Mouse (Mus musculus): ENCODE results near the gene Kcnd2. TPM values are rescaled to one million over a fixed set of nuclear protein-coding genes. Genes with fewer than 3 reads are reported as not detected.

Gene Kcnd2
- polyA plus RNA-seq, 1 experiment from 2014 or later: 1.5 TPM

GRCm38 (mm10) chr6:21488536-21488935 lies 273.2 kb downstream of the Kcnd2 start:
- Histone ChIP-seq H3K4me1 (ENCODE audit: control insufficient read depth, insufficient read depth, low read length) (no peaks in the 10 kb centered on the region), H3K27me3 (ENCODE audit: control insufficient read depth, insufficient read depth, low read length) (no peaks in the 10 kb centered on the region), H3K36me3 (ENCODE audit: control insufficient read depth, insufficient read depth) (no peaks in the 10 kb centered on the region), H3K4me2 (ENCODE audit: low read depth, low read length) (no peak overlapping the region), H3K27ac (ENCODE audit: low read length) (no peak overlapping the region), H3K4me3 (ENCODE audit: low read length) (no peak overlapping the region), H3K9ac (ENCODE audit: low read length) (no peak overlapping the region), H3K9me3 (replicated peaks; ENCODE audit: control insufficient read depth, low read length) (peaks cover 5% of the 10 kb centered on the region; the same call in 1 of the 2 replicates)
- no peak for ATAC-seq (replicated peaks; ENCODE audit: extremely low read depth, insufficient read depth, low FRiP score)
- 82% methylated on average over 2 of the region's 2 CpGs for WGBS

- no peak overlapping the region for H3K4me2 ChIP-seq (ENCODE audit: low read depth, low read length)
- ATAC-seq (replicated peaks; ENCODE audit: extremely low read depth, insufficient read depth, low FRiP score): no peak
- H3K27me3 ChIP-seq (ENCODE audit: control insufficient read depth, insufficient read depth, low read length): no peaks in the 10 kb centered on the region
- no peaks in the 10 kb centered on the region for H3K4me1 ChIP-seq (ENCODE audit: control insufficient read depth, insufficient read depth, low read length)
- H3K9ac ChIP-seq (ENCODE audit: low read length): no peak overlapping the region
- no peak overlapping the region for H3K27ac ChIP-seq (ENCODE audit: low read length)
- no peaks in the 10 kb centered on the region for H3K36me3 ChIP-seq (ENCODE audit: control insufficient read depth, insufficient read depth)
- H3K4me3 ChIP-seq (ENCODE audit: low read length): no peak overlapping the region
- no peaks in the 10 kb centered on the region for H3K9me3 ChIP-seq (replicated peaks; ENCODE audit: control insufficient read depth, low read length)
- 73% methylated on average over 1 of the region's 1 CpGs for WGBS
Measured at GRCm38 (mm10) chr6:21502921-21503320, 287.6 kb downstream of the Kcnd2 start.

- no peak overlapping the region for H3K9ac ChIP-seq (ENCODE audit: low read length)
- no peaks in the 10 kb centered on the region for H3K9me3 ChIP-seq (replicated peaks; ENCODE audit: control insufficient read depth, low read length)
- no peak overlapping the region for H3K4me3 ChIP-seq (ENCODE audit: low read length)
- no peak overlapping the region for H3K27ac ChIP-seq (ENCODE audit: low read length)
- no peaks in the 10 kb centered on the region for H3K36me3 ChIP-seq (ENCODE audit: control insufficient read depth, insufficient read depth)
- no peak overlapping the region for H3K4me2 ChIP-seq (ENCODE audit: low read depth, low read length)
- WGBS: 77% methylated on average over 3 of the region's 3 CpGs
- ATAC-seq (replicated peaks; ENCODE audit: extremely low read depth, insufficient read depth, low FRiP score): no peak
- no peaks in the 10 kb centered on the region for H3K27me3 ChIP-seq (ENCODE audit: control insufficient read depth, insufficient read depth, low read length)
- H3K4me1 ChIP-seq (ENCODE audit: control insufficient read depth, insufficient read depth, low read length): no peaks in the 10 kb centered on the region
Measured at GRCm38 (mm10) chr6:21510621-21511239, 295.4 kb downstream of the Kcnd2 start.

GRCm38 (mm10) chr6:21520351-21520750 lies 305.0 kb downstream of the Kcnd2 start:
- H3K27ac ChIP-seq (ENCODE audit: low read length): no peak overlapping the region
- no peaks in the 10 kb centered on the region for H3K27me3 ChIP-seq (ENCODE audit: control insufficient read depth, insufficient read depth, low read length)
- H3K4me1 ChIP-seq (ENCODE audit: control insufficient read depth, insufficient read depth, low read length): no peaks in the 10 kb centered on the region
- no peak overlapping the region for H3K9ac ChIP-seq (ENCODE audit: low read length)
- WGBS: 11% methylated on average over 1 of the region's 1 CpGs
- H3K4me2 ChIP-seq (ENCODE audit: low read depth, low read length): no peak overlapping the region
- no peak overlapping the region for H3K4me3 ChIP-seq (ENCODE audit: low read length)
- no peaks in the 10 kb centered on the region for H3K9me3 ChIP-seq (replicated peaks; ENCODE audit: control insufficient read depth, low read length)
- no peak for ATAC-seq (replicated peaks; ENCODE audit: extremely low read depth, insufficient read depth, low FRiP score)
- H3K36me3 ChIP-seq (ENCODE audit: control insufficient read depth, insufficient read depth): no peaks in the 10 kb centered on the region

DNA sequence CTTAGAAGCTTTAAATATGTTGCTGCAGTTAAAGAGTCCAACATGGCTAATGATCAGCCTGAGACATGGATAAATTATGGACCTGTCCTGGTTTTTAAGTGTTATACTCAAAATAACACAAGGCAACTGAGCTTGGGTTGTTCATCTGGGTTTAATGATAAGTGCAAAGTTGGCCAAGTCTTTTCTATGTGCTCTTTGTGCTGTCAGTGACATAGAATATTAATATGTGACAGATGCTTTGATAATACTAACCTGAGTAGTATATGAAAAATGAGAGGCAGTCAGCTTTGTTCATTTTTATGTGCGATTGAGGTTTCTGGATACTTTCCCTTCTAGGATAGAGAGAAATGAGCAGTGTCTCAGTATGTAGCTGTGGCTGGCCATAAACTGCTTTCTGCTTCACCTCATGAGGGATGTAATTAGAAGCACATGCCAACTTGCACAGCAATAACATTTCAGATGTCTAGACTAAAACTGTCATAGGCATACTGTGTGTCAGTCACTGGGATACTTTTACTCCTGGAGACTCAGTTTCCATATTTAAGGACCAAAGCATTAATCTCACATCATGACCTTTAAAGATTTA lies 312.3 kb downstream of the Kcnd2 start:
- 77% methylated on average over 1 of the region's 1 CpGs for WGBS
- Histone ChIP-seq H3K27ac (ENCODE audit: low read length) (no peak overlapping the region), H3K36me3 (ENCODE audit: control insufficient read depth, insufficient read depth) (no peaks in the 10 kb centered on the region), H3K4me3 (ENCODE audit: low read length) (no peak overlapping the region), H3K4me2 (ENCODE audit: low read depth, low read length) (no peak overlapping the region), H3K9me3 (replicated peaks; ENCODE audit: control insufficient read depth, low read length) (no peaks in the 10 kb centered on the region), H3K4me1 (ENCODE audit: control insufficient read depth, insufficient read depth, low read length) (no peaks in the 10 kb centered on the region), H3K27me3 (ENCODE audit: control insufficient read depth, insufficient read depth, low read length) (no peaks in the 10 kb centered on the region), H3K9ac (ENCODE audit: low read length) (no peak overlapping the region)
- no peak for ATAC-seq (replicated peaks; ENCODE audit: extremely low read depth, insufficient read depth, low FRiP score)

DNA sequence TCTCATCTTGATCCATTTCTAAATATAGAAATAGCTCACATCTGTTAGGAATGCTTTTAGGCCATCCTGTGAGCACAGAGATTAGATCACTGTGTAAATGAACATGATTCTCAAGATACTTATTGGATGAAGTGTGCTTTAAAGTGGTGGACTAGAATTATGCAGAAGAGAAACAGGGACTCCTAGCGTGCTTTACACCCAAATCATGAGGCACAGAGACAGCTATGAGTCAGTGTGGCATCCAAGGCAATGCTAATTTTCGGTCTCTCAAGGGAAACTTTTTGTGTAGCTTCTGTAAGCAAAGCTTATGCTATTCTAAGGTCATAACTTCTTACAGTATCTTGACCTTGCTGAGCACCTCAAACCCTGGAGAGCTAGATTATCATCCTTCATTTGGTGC lies 318.7 kb downstream of the Kcnd2 start:
- H3K4me1 ChIP-seq (ENCODE audit: control insufficient read depth, insufficient read depth, low read length): no peaks in the 10 kb centered on the region
- H3K9ac ChIP-seq (ENCODE audit: low read length): no peak overlapping the region
- WGBS: 63% methylated on average over 2 of the region's 2 CpGs
- H3K9me3 ChIP-seq (replicated peaks; ENCODE audit: control insufficient read depth, low read length): no peaks in the 10 kb centered on the region
- no peaks in the 10 kb centered on the region for H3K36me3 ChIP-seq (ENCODE audit: control insufficient read depth, insufficient read depth)
- H3K27me3 ChIP-seq (ENCODE audit: control insufficient read depth, insufficient read depth, low read length): no peaks in the 10 kb centered on the region
- no peak overlapping the region for H3K27ac ChIP-seq (ENCODE audit: low read length)
- no peak overlapping the region for H3K4me3 ChIP-seq (ENCODE audit: low read length)
- no peak for ATAC-seq (replicated peaks; ENCODE audit: extremely low read depth, insufficient read depth, low FRiP score)
- no peak overlapping the region for H3K4me2 ChIP-seq (ENCODE audit: low read depth, low read length)

DNA sequence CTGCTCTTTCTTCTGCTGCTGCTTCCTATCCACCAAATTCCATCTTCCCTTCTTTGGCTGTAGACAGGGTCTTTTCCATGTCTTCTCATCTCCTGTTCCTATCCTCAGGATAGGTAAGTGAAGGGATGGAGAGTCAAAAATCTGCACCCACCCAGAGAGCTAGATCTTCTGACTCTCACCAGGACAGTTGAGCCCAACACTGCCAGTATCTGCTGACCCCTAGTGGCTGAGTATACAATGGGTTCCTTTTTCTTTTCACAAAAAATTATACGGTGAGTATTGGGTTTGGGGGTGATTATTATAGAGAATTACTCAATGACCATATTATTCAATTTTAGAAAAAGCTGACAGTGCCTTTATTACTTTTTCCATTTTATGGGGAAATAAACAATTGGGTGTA lies 319.5 kb downstream of the Kcnd2 start:
- Histone ChIP-seq H3K4me3 (ENCODE audit: low read length) (no peak overlapping the region), H3K9me3 (replicated peaks; ENCODE audit: control insufficient read depth, low read length) (no peaks in the 10 kb centered on the region), H3K9ac (ENCODE audit: low read length) (no peak overlapping the region), H3K4me2 (ENCODE audit: low read depth, low read length) (no peak overlapping the region), H3K4me1 (ENCODE audit: control insufficient read depth, insufficient read depth, low read length) (no peaks in the 10 kb centered on the region), H3K27ac (ENCODE audit: low read length) (no peak overlapping the region), H3K27me3 (ENCODE audit: control insufficient read depth, insufficient read depth, low read length) (no peaks in the 10 kb centered on the region), H3K36me3 (ENCODE audit: control insufficient read depth, insufficient read depth) (no peaks in the 10 kb centered on the region)
- no peak for ATAC-seq (replicated peaks; ENCODE audit: extremely low read depth, insufficient read depth, low FRiP score)
- WGBS: 24% methylated on average over 1 of the region's 1 CpGs

- H3K9me3 ChIP-seq (replicated peaks; ENCODE audit: control insufficient read depth, low read length): no peaks in the 10 kb centered on the region
- ATAC-seq (replicated peaks; ENCODE audit: extremely low read depth, insufficient read depth, low FRiP score): no peak
- H3K4me3 ChIP-seq (ENCODE audit: low read length): no peak overlapping the region
- no peaks in the 10 kb centered on the region for H3K4me1 ChIP-seq (ENCODE audit: control insufficient read depth, insufficient read depth, low read length)
- 63% methylated on average over 9 of the region's 9 CpGs for WGBS
- H3K9ac ChIP-seq (ENCODE audit: low read length): no peak overlapping the region
- H3K27me3 ChIP-seq (ENCODE audit: control insufficient read depth, insufficient read depth, low read length): no peaks in the 10 kb centered on the region
- H3K36me3 ChIP-seq (ENCODE audit: control insufficient read depth, insufficient read depth): no peaks in the 10 kb centered on the region
- H3K27ac ChIP-seq (ENCODE audit: low read length): no peak overlapping the region
- H3K4me2 ChIP-seq (ENCODE audit: low read depth, low read length): no peak overlapping the region
Measured at GRCm38 (mm10) chr6:21551501-21551900, 336.2 kb downstream of the Kcnd2 start.

DNA sequence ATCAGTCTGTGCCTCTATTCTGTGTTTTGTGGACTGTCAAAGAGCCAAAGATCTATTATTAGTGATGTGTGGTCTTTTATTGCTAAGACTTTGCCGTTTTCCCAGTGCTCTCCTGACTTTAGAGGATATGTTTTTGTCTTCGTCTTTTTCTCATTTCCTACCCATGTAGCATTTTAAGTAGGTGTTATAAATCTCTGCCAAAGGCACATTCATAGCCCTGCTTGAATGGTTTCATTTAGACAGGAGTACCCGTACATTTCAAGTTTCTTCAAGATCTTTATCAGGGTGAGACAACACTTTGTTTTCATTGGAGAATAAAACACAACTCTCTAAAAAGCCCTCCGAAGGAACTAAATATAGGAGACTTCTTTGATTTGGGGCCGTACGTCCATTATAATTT lies 355.7 kb downstream of the Kcnd2 start:
- Histone ChIP-seq H3K9ac (ENCODE audit: low read length) (no peak overlapping the region), H3K27me3 (ENCODE audit: control insufficient read depth, insufficient read depth, low read length) (no peaks in the 10 kb centered on the region), H3K4me2 (ENCODE audit: low read depth, low read length) (no peak overlapping the region), H3K9me3 (replicated peaks; ENCODE audit: control insufficient read depth, low read length) (no peaks in the 10 kb centered on the region), H3K4me3 (ENCODE audit: low read length) (no peak overlapping the region), H3K4me1 (ENCODE audit: control insufficient read depth, insufficient read depth, low read length) (no peaks in the 10 kb centered on the region), H3K27ac (ENCODE audit: low read length) (no peak overlapping the region), H3K36me3 (ENCODE audit: control insufficient read depth, insufficient read depth) (no peaks in the 10 kb centered on the region)
- WGBS: 69% methylated on average over 6 of the region's 6 CpGs
- ATAC-seq (replicated peaks; ENCODE audit: extremely low read depth, insufficient read depth, low FRiP score): no peak
